Mouse (Mus musculus) lung, adult 2 months (tissue): ENCODE results near the gene Cyp26c1. TPM values are rescaled to one million over a fixed set of nuclear protein-coding genes. Genes with fewer than 3 reads are reported as not detected.

Experiments used
- DNase-seq: peaks from one replicate; pipeline ENCODE4 v3.0.0; 2022
- H3K4me1 ChIP-seq: fragments of 200-500 bp; 2 replicates; pipeline ENCODE4 v1.6.1; 2011; ENCODE audit warnings: low read length; ENCODE audit not compliant: control insufficient read depth, insufficient read depth
- H3K4me3 ChIP-seq: fragments of 200-500 bp; replicated peaks from 2 replicates; pipeline ENCODE3; 2011; ENCODE audit warnings: low read depth, mild to moderate bottlenecking, control low read depth, low read length; ENCODE audit errors: extremely low read depth
- CTCF ChIP-seq: fragments of 200-500 bp; IDR thresholded peaks from 2 replicates; pipeline ENCODE4 v1.5.1; 2011; ENCODE audit warnings: mild to moderate bottlenecking, low read length, control low read depth; ENCODE audit not compliant: insufficient read depth
- POLR2A ChIP-seq: fragments of 200-500 bp; IDR thresholded peaks from 2 replicates; pipeline ENCODE4 v1.6.1; 2011; ENCODE audit warnings: low read depth, mild to moderate bottlenecking, control low read depth, low read length, borderline replicate concordance; ENCODE audit errors: extremely low read depth
- WGBS: fragments of 180-500 bp; shearing (Covaris S2); methylation state at CpG from one replicate; pipeline ENCODE4 v1.1.7; 2018; 5-methylcytosine and 5-hydroxymethylcytosine counted together
- polyA plus RNA-seq: library from polyadenylated mRNA; depleted of rRNA; stranded (reverse); fragments of >200 nt; gene quantifications from 2 replicates; pipeline ENCODE4 v1.2.3, GENCODE M21; 2012; rRNA removed

Gene Cyp26c1
- 0.14 and 0.18 TPM in 2 replicates for polyA plus RNA-seq

- H3K4me3 ChIP-seq = no peak within 1 kb of the TSS
- no peak for TF ChIP-seq CTCF
- TF ChIP-seq POLR2A = no peak
- 64% methylated on average over 6 of the region's 6 CpGs for WGBS
- DNase-seq = no peak
- no peaks in the 10 kb centered on the region for H3K4me1 ChIP-seq
These were observed at the start of gene Cyp26c1 for GRCm38 (mm10) chr19:37685281-37685680. TSS of gene Cyp26c1 (plus strand) at chr19:37685581.

GRCm38 (mm10) chr19:37647994-37648393, 37.4 kb upstream of the Cyp26c1 start:
- 37% methylated on average over 2 of the region's 2 CpGs for WGBS
- H3K4me1 ChIP-seq = no peaks in the 10 kb centered on the region
- no peak for DNase-seq
- H3K4me3 ChIP-seq = no peak overlapping the region
- TF ChIP-seq CTCF = no peak

GRCm38 (mm10) chr19:37650526-37650925, 34.9 kb upstream of the Cyp26c1 start:
- 59% methylated on average over 2 of the region's 2 CpGs for WGBS
- TF ChIP-seq POLR2A (no peak), CTCF (no peak)
- no peak overlapping the region for H3K4me3 ChIP-seq
- DNase-seq = no peak
- H3K4me1 ChIP-seq = no peaks in the 10 kb centered on the region

GRCm38 (mm10) chr19:37654012-37654411, 31.4 kb upstream of the Cyp26c1 start:
- 68% methylated on average over 5 of the region's 5 CpGs for WGBS
- Histone ChIP-seq H3K4me1 (peaks cover 3% of the 10 kb centered on the region; the same call in 1 of the 2 replicates), H3K4me3 (no peak overlapping the region)
- DNase-seq = no peak
- TF ChIP-seq CTCF = no peak
- no peak for TF ChIP-seq POLR2A

- WGBS = 36% methylated on average over 9 of the region's 9 CpGs
- Histone ChIP-seq H3K4me3 (no peak overlapping the region), H3K4me1 (peaks cover 3% of the 10 kb centered on the region; the same call in 1 of the 2 replicates)
- TF ChIP-seq POLR2A (no peak), CTCF (no peak)
- DNase-seq = no peak
These were observed 28.9 kb upstream of the Cyp26c1 start for GRCm38 (mm10) chr19:37656441-37656840.

GRCm38 (mm10) chr19:37665256-37665655, 20.1 kb upstream of the Cyp26c1 start:
- TF ChIP-seq POLR2A = no peak
- TF ChIP-seq CTCF = no peak
- DNase-seq = no peak
- H3K4me1 ChIP-seq = no peaks in the 10 kb centered on the region
- no peak overlapping the region for H3K4me3 ChIP-seq
- WGBS = 66% methylated on average over 6 of the region's 6 CpGs

GRCm38 (mm10) chr19:37667855-37668594, 17.4 kb upstream of the Cyp26c1 start:
- no peaks in the 10 kb centered on the region for H3K4me1 ChIP-seq
- no peak for DNase-seq
- WGBS = 79% methylated on average over 13 of the region's 13 CpGs
- no peak overlapping the region for H3K4me3 ChIP-seq
- TF ChIP-seq CTCF = no peak
- no peak for TF ChIP-seq POLR2A

GRCm38 (mm10) chr19:37668657-37669056, 16.7 kb upstream of the Cyp26c1 start:
- 88% methylated on average over 5 of the region's 5 CpGs for WGBS
- H3K4me1 ChIP-seq = no peaks in the 10 kb centered on the region
- TF ChIP-seq POLR2A = no peak
- no peak for TF ChIP-seq CTCF
- no peak overlapping the region for H3K4me3 ChIP-seq
- no peak for DNase-seq

- 91% methylated on average over 5 of the region's 5 CpGs for WGBS
- H3K4me1 ChIP-seq = no peaks in the 10 kb centered on the region
- DNase-seq = no peak
- H3K4me3 ChIP-seq = no peak overlapping the region
- TF ChIP-seq POLR2A (no peak), CTCF (no peak)
These were observed 15.9 kb upstream of the Cyp26c1 start for GRCm38 (mm10) chr19:37669486-37669885.

- no peak for TF ChIP-seq CTCF
- no peak for TF ChIP-seq POLR2A
- Histone ChIP-seq H3K4me1 (no peaks in the 10 kb centered on the region; the same call in 1 of the 2 replicates), H3K4me3 (no peak overlapping the region)
- WGBS = 49% methylated on average over 12 of the region's 12 CpGs
- no peak for DNase-seq
These were observed 12.0 kb upstream of the Cyp26c1 start for GRCm38 (mm10) chr19:37673393-37673792.
